Mouse (Mus musculus) stomach, embryonic 14.5 days (tissue): Measurements from ENCODE around the gene Itgb5. TPM values are rescaled to one million over a fixed set of nuclear protein-coding genes. Genes with fewer than 3 reads are reported as not detected.

ENCODE experiments used
- ATAC-seq: fragments of 200-750 bp; cut with Nextera tagmentation; 2 replicates; pipeline ENCODE4 v1.8.0; 2017; ENCODE audit warnings: low read depth, moderate TSS enrichment; ENCODE audit not compliant: insufficient number of reproducible peaks, insufficient read depth, low FRiP score
- H3K27ac ChIP-seq: fragments of 300-500 bp; sonication (generic); 2 replicates; pipeline ENCODE4 v1.5.1; 2014; ENCODE audit warnings: mild to moderate bottlenecking, low read length, moderate library complexity, mixed read lengths
- H3K27me3 ChIP-seq: fragments of 300-500 bp; sonication (generic); 2 replicates; pipeline ENCODE4 v1.6.1; 2014; ENCODE audit warnings: low read length, control low read depth, mixed read lengths; ENCODE audit not compliant: control insufficient read depth, insufficient read depth
- H3K36me3 ChIP-seq: fragments of 300-500 bp; sonication (generic); 2 replicates; pipeline ENCODE4 v1.6.1; 2014; ENCODE audit warnings: mild to moderate bottlenecking, control low read depth, low read length, moderate library complexity, mixed read lengths; ENCODE audit not compliant: control insufficient read depth, insufficient read depth
- H3K4me1 ChIP-seq: fragments of 300-500 bp; sonication (generic); 2 replicates; pipeline ENCODE4 v1.6.1; 2014; ENCODE audit warnings: low read length, control low read depth, mixed read lengths; ENCODE audit not compliant: control insufficient read depth, insufficient read depth
- H3K4me2 ChIP-seq: fragments of 300-500 bp; sonication (generic); replicated peaks from 2 replicates; pipeline ENCODE4 v1.6.1; 2014; ENCODE audit warnings: low read depth, low read length, control low read depth
- H3K4me3 ChIP-seq: fragments of 300-500 bp; sonication (generic); 2 replicates; pipeline ENCODE4 v1.5.1; 2014; ENCODE audit warnings: low read depth, low read length, control low read depth
- H3K9ac ChIP-seq: fragments of 300-500 bp; sonication (generic); replicated peaks from 2 replicates; pipeline ENCODE4 v1.6.1; 2014; ENCODE audit warnings: low read depth, mild to moderate bottlenecking, control low read depth, low read length, moderate library complexity, mixed read lengths
- H3K9me3 ChIP-seq: fragments of 300-500 bp; sonication (generic); 2 replicates; pipeline ENCODE4 v1.6.1; 2016; ENCODE audit warnings: low read depth, low read length, control low read depth; ENCODE audit not compliant: control insufficient read depth
- WGBS: fragments of 180-500 bp; shearing (Covaris S2); extraction: QIAGEN DNeasy Blood & Tissue Kit; methylation state at CpG from one replicate; pipeline ENCODE4 v1.1.7; 2014; 5-methylcytosine and 5-hydroxymethylcytosine counted together
- polyA plus RNA-seq: library from polyadenylated mRNA; unstranded; fragments of >200 nt; fragmentation: Nextera tagmentation; extraction: Ambion mirVana; gene quantifications from 2 replicates; pipeline ENCODE4 v1.2.1, GENCODE M21; 2014

Itgb5 gene
- polyA plus RNA-seq, 1 experiment from 2014 or later = 37.2 TPM

- Histone ChIP-seq H3K4me3 (no peak overlapping the region), H3K27ac (no peak overlapping the region), H3K4me2 (no peak overlapping the region), H3K4me1 (peaks cover 44% of the 10 kb centered on the region), H3K36me3 (peaks cover 4% of the 10 kb centered on the region; the same call in 1 of the 2 replicates), H3K9ac (no peak overlapping the region), H3K27me3 (no peaks in the 10 kb centered on the region), H3K9me3 (no peaks in the 10 kb centered on the region)
- ATAC-seq = no peak
- WGBS = 64% methylated on average over 1 of the region's 1 CpGs
These were observed 65.0 kb downstream of the Itgb5 start for GRCm38 (mm10) chr16:33894449-33894848.

- peak; percentile 50; the same call in 1 of the 2 replicates for ATAC-seq
- Histone ChIP-seq H3K4me1 (peaks cover 38% of the 10 kb centered on the region), H3K4me3 (no peak overlapping the region), H3K27ac (no peak overlapping the region), H3K4me2 (no peak overlapping the region), H3K9ac (no peak overlapping the region), H3K27me3 (no peaks in the 10 kb centered on the region), H3K36me3 (peaks cover 13% of the 10 kb centered on the region; the same call in 1 of the 2 replicates), H3K9me3 (no peaks in the 10 kb centered on the region)
- 39% methylated on average over 7 of the region's 7 CpGs for WGBS
These were observed 66.2 kb downstream of the Itgb5 start for GRCm38 (mm10) chr16:33895690-33896089.

- Histone ChIP-seq H3K27ac (no peak overlapping the region), H3K9me3 (no peaks in the 10 kb centered on the region), H3K27me3 (no peaks in the 10 kb centered on the region), H3K4me1 (peaks cover 28% of the 10 kb centered on the region), H3K4me2 (no peak overlapping the region), H3K9ac (no peak overlapping the region), H3K36me3 (peaks cover 15% of the 10 kb centered on the region; the same call in 1 of the 2 replicates), H3K4me3 (no peak overlapping the region)
- no peak for ATAC-seq
- 95% methylated on average over 6 of the region's 7 CpGs for WGBS
These were observed 67.3 kb downstream of the Itgb5 start for GRCm38 (mm10) chr16:33896801-33897200.

- Histone ChIP-seq H3K27ac (no peak overlapping the region), H3K4me1 (peaks cover 8% of the 10 kb centered on the region; the same call in 1 of the 2 replicates), H3K4me2 (no peak overlapping the region), H3K4me3 (no peak overlapping the region), H3K36me3 (peaks cover 20% of the 10 kb centered on the region; the same call in 1 of the 2 replicates), H3K9ac (no peak overlapping the region), H3K27me3 (no peaks in the 10 kb centered on the region), H3K9me3 (no peaks in the 10 kb centered on the region)
- WGBS = 50% methylated on average over 11 of the region's 11 CpGs
- ATAC-seq = no peak
These were observed 74.4 kb downstream of the Itgb5 start for GRCm38 (mm10) chr16:33903664-33904441.

GRCm38 (mm10) chr16:33904553-33904952 is 75.1 kb downstream of the Itgb5 start:
- Histone ChIP-seq H3K27me3 (no peaks in the 10 kb centered on the region), H3K4me1 (peaks cover 8% of the 10 kb centered on the region; the same call in 1 of the 2 replicates), H3K9me3 (no peaks in the 10 kb centered on the region), H3K9ac (no peak overlapping the region), H3K36me3 (peaks cover 15% of the 10 kb centered on the region; the same call in 1 of the 2 replicates), H3K27ac (no peak overlapping the region), H3K4me2 (no peak overlapping the region), H3K4me3 (no peak overlapping the region)
- ATAC-seq = no peak
- WGBS = 80% methylated on average over 5 of the region's 5 CpGs

- no peak for ATAC-seq
- Histone ChIP-seq H3K4me3 (no peak overlapping the region), H3K9me3 (no peaks in the 10 kb centered on the region), H3K4me1 (peaks cover 8% of the 10 kb centered on the region; the same call in 1 of the 2 replicates), H3K4me2 (no peak overlapping the region), H3K27me3 (no peaks in the 10 kb centered on the region), H3K36me3 (peaks cover 5% of the 10 kb centered on the region; the same call in 1 of the 2 replicates), H3K27ac (no peak overlapping the region), H3K9ac (no peak overlapping the region)
- 85% methylated on average over 4 of the region's 4 CpGs for WGBS
These were observed 78.8 kb downstream of the Itgb5 start for GRCm38 (mm10) chr16:33908239-33908638.

GRCm38 (mm10) chr16:33914997-33915396 is 85.5 kb downstream of the Itgb5 start:
- no peak overlapping the region for H3K27ac ChIP-seq
- no peaks in the 10 kb centered on the region for H3K27me3 ChIP-seq
- H3K9ac ChIP-seq = no peak overlapping the region
- H3K4me3 ChIP-seq = no peak overlapping the region
- H3K4me1 ChIP-seq = peaks cover 22% of the 10 kb centered on the region
- ATAC-seq = no peak
- no peak overlapping the region for H3K4me2 ChIP-seq
- 80% methylated on average over 4 of the region's 4 CpGs for WGBS
- no peaks in the 10 kb centered on the region for H3K9me3 ChIP-seq
- peaks cover 9% of the 10 kb centered on the region for H3K36me3 ChIP-seq

- H3K27ac ChIP-seq = peak overlapping the region; percentile 68
- H3K9me3 ChIP-seq = no peaks in the 10 kb centered on the region
- no peak overlapping the region for H3K4me3 ChIP-seq
- H3K4me2 ChIP-seq = no peak overlapping the region
- ATAC-seq = no peak
- peaks cover 7% of the 10 kb centered on the region; the same call in 1 of the 2 replicates for H3K36me3 ChIP-seq
- WGBS = 62% methylated on average over 12 of the region's 12 CpGs
- no peaks in the 10 kb centered on the region for H3K27me3 ChIP-seq
- no peak overlapping the region for H3K9ac ChIP-seq
- H3K4me1 ChIP-seq = peaks cover 27% of the 10 kb centered on the region
These were observed 87.2 kb downstream of the Itgb5 start for GRCm38 (mm10) chr16:33916473-33917251.
